Mouse (Mus musculus) urinary bladder, adult 2 months (tissue): ENCODE measurements around the gene Mipep. TPM values are rescaled to one million over a fixed set of nuclear protein-coding genes. Genes with fewer than 3 reads are reported as not detected.

Experiments
- DNase-seq: peaks from one replicate; pipeline ENCODE4 v3.0.0; 2022; ENCODE audit warnings: low spot score
- polyA plus RNA-seq: library from polyadenylated mRNA; depleted of rRNA; stranded (reverse); fragments of >200 nt; gene quantifications from 2 replicates; pipeline ENCODE4 v1.2.3, GENCODE M21; 2012

Gene Mipep
- polyA plus RNA-seq, 1 experiment, result 11.9 TPM

GRCm38 (mm10) chr14:60802026-60802425 lies 17.7 kb downstream of the Mipep start:
- no peak for DNase-seq

GRCm38 (mm10) chr14:60804978-60805377 lies 20.6 kb downstream of the Mipep start:
- no peak for DNase-seq

- DNase-seq, result no peak
These were observed 21.5 kb downstream of the Mipep start for GRCm38 (mm10) chr14:60805871-60806270.

- no peak for DNase-seq
These were observed 22.5 kb downstream of the Mipep start for GRCm38 (mm10) chr14:60806891-60807344.

GRCm38 (mm10) chr14:60809881-60810280 lies 25.5 kb downstream of the Mipep start:
- no peak for DNase-seq

- no peak for DNase-seq
These were observed 27.2 kb downstream of the Mipep start for GRCm38 (mm10) chr14:60811547-60811946.

- no peak for DNase-seq
These were observed 30.7 kb downstream of the Mipep start for GRCm38 (mm10) chr14:60815098-60815497.

GRCm38 (mm10) chr14:60818045-60818444 lies 33.7 kb downstream of the Mipep start:
- DNase-seq, result no peak

- DNase-seq, result no peak
These were observed 45.7 kb downstream of the Mipep start for GRCm38 (mm10) chr14:60830096-60830495.

- no peak for DNase-seq
These were observed 52.3 kb downstream of the Mipep start for GRCm38 (mm10) chr14:60836709-60837108.

GRCm38 (mm10) chr14:60839654-60840053 lies 55.3 kb downstream of the Mipep start:
- DNase-seq, result no peak

- no peak for DNase-seq
These were observed 57.7 kb downstream of the Mipep start for GRCm38 (mm10) chr14:60841977-60842659.

GRCm38 (mm10) chr14:60843596-60843995 lies 59.2 kb downstream of the Mipep start:
- DNase-seq, result no peak

- no peak for DNase-seq
These were observed 61.1 kb downstream of the Mipep start for GRCm38 (mm10) chr14:60845261-60846045.

- DNase-seq, result no peak
These were observed 61.8 kb downstream of the Mipep start for GRCm38 (mm10) chr14:60846174-60846573.

- no peak for DNase-seq
These were observed 63.8 kb downstream of the Mipep start for GRCm38 (mm10) chr14:60848194-60848593.

- no peak for DNase-seq
These were observed 65.7 kb downstream of the Mipep start for GRCm38 (mm10) chr14:60850101-60850500.

- DNase-seq, result no peak
These were observed 67.3 kb downstream of the Mipep start for GRCm38 (mm10) chr14:60851632-60852031.

GRCm38 (mm10) chr14:60856199-60856912 lies 72.0 kb downstream of the Mipep start:
- DNase-seq, result no peak

- no peak for DNase-seq
These were observed 72.5 kb downstream of the Mipep start for GRCm38 (mm10) chr14:60856913-60857300.

GRCm38 (mm10) chr14:60863396-60863795 lies 79.0 kb downstream of the Mipep start:
- no peak for DNase-seq

- DNase-seq, result no peak
These were observed 82.0 kb downstream of the Mipep start for GRCm38 (mm10) chr14:60866399-60866798.
